Mouse (Mus musculus) MEL (cell line): ENCODE data around the gene Insm2.

Experiments used
- CHD2 ChIP-seq: IDR thresholded peaks from 2 replicates; pipeline ENCODE4 v1.6.1; 2011; ENCODE audit warnings: low read length, improper control_type of control experiment
- CTCF ChIP-seq, 3 experiments: IDR thresholded peaks in 2 of 3; conservative IDR thresholded peaks in 1 of 3; 2 replicates each; pipeline ENCODE4 v1.5.1; 2011 to 2012; ENCODE audit warnings: low read length in 3 of 3, low read depth in 2 of 3, mild to moderate bottlenecking in 2 of 3, improper control_type of control experiment in 1 of 3, inconsistent platforms in 1 of 3, mixed read lengths in 1 of 3, moderate library complexity in 1 of 3; ENCODE audit not compliant: control insufficient read depth in 1 of 3, insufficient read depth in 1 of 3, poor library complexity in 1 of 3, severe bottlenecking in 1 of 3
- EP300 ChIP-seq, 2 experiments: IDR thresholded peaks; 2 replicates each; pipeline ENCODE4 v1.6.1; 2011; ENCODE audit warnings: improper control_type of control experiment in 2 of 2, low read length in 2 of 2, low read depth in 1 of 2, mild to moderate bottlenecking in 1 of 2
- HCFC1 ChIP-seq: IDR thresholded peaks from 2 replicates; pipeline ENCODE4 v1.6.1; 2012; ENCODE audit warnings: low read depth, mild to moderate bottlenecking, inconsistent platforms, low read length, improper control_type of control experiment, moderate library complexity
- KAT2A ChIP-seq: conservative IDR thresholded peaks from 2 replicates; pipeline ENCODE4 v1.6.1; 2012; ENCODE audit warnings: low read depth, low read length, improper control_type of control experiment, inconsistent platforms
- POLR2A ChIP-seq, 2 experiments: IDR thresholded peaks; 2 replicates each; pipeline ENCODE4 v1.6.1; 2011 to 2012; ENCODE audit warnings: low read length in 2 of 2, mild to moderate bottlenecking in 2 of 2, control low read depth in 1 of 2, improper control_type of control experiment in 1 of 2, low read depth in 1 of 2, moderate library complexity in 1 of 2; ENCODE audit not compliant: control insufficient read depth in 1 of 2, insufficient read depth in 1 of 2, poor library complexity in 1 of 2
- TAL1 ChIP-seq: IDR thresholded peaks from 2 replicates; pipeline ENCODE4 v1.6.1; 2012; ENCODE audit warnings: mild to moderate bottlenecking, inconsistent platforms, low read length, moderate library complexity, mixed read lengths
- TCF12 ChIP-seq: IDR thresholded peaks from 2 replicates; pipeline ENCODE4 v1.6.1; 2014; ENCODE audit warnings: low read depth, mild to moderate bottlenecking, inconsistent platforms, low read length, improper control_type of control experiment, moderate library complexity
- USF1 ChIP-seq: IDR thresholded peaks from 2 replicates; pipeline ENCODE4 v1.6.1; 2014; ENCODE audit warnings: low read depth, mild to moderate bottlenecking, inconsistent platforms, low read length, improper control_type of control experiment, moderate library complexity
- ZNF384 ChIP-seq: IDR thresholded peaks from 2 replicates; pipeline ENCODE4 v1.6.1; 2012; ENCODE audit warnings: low read depth, mild to moderate bottlenecking, inconsistent platforms, low read length, improper control_type of control experiment

DNA sequence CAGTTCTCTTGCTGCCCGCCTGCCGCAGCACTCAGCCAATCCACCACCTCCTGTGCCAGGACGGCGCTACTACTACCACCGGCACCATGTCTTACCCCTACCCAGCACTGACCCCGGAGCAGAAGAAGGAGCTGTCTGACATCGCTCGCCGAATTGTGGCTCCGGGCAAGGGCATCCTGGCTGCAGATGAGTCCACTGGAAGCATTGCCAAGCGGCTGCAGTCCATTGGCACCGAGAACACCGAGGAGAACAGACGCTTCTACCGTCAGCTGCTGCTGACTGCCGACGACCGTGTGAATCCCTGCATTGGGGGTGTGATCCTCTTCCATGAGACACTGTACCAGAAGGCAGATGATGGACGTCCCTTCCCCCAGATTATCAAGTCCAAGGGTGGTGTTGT is 34.0 kb upstream of the Insm2 start, which contains the start of gene Aldoart2:
- TF ChIP-seq CTCF (IDR thresholded peaks at IDR 0.05 in 2 of 3, conservative IDR thresholded peaks at IDR 0.05 in 1 of 3; ENCODE audit: control insufficient read depth in 1 of 3, insufficient read depth in 1 of 3, low read depth in 2 of 3, low read length in 3 of 3, poor library complexity in 1 of 3, severe bottlenecking in 1 of 3), result no peak
- TF ChIP-seq POLR2A (IDR thresholded peaks at IDR 0.05; ENCODE audit: control insufficient read depth in 1 of 2, insufficient read depth in 1 of 2, low read depth in 1 of 2, low read length in 2 of 2, poor library complexity in 1 of 2), result no peak
- TF ChIP-seq TAL1, result no peak
- no peak for TF ChIP-seq TCF12
- no peak for TF ChIP-seq KAT2A
- no peak for TF ChIP-seq HCFC1
- TF ChIP-seq ZNF384, result no peak
- TF ChIP-seq CHD2, result no peak
- no peak for TF ChIP-seq USF1
- no peak for TF ChIP-seq EP300 (IDR thresholded peaks at IDR 0.05; ENCODE audit: low read depth in 1 of 2, low read length in 2 of 2)
